Mouse (Mus musculus) CD4-positive helper T cell, adult 2 months (primary cell): ENCODE results near the gene Aldh16a1.

Source experiments
- DNase-seq: peaks from one replicate; pipeline ENCODE4 v3.0.0-alpha.2; 2012; ENCODE audit warnings: low read depth, missing footprints, low spot score

Aldh16a1 gene

GRCm38 (mm10) chr7:45154096-45154992 is at the start of gene Aldh16a1, which contains the start of gene Pih1d1:
TSS of gene Aldh16a1 (minus strand) at chr7:45154584.
TSS of gene Pih1d1 (plus strand) at chr7:45154303.
- DNase-seq = peak; percentile 97

DNA sequence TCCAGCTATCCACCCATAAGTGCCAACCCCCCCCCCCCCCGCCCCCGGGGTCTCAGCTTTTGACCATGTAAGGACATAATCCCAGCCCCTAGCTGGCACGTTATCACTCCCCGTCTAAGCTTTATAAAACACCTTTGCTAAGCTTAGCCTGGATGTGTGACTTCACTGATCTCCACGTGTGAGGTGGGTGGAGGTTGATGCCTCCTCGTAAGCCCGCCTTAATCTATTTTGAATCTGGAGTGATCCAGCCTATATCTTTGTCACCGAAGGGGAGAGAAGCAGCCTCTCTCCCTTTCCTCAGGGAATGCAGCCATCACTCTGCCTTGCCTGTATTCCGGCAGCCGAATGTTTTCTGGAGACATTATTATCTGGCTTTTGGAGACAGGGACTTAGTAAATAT is 48.3 kb upstream of the Aldh16a1 start:
- no peak for DNase-seq

DNA sequence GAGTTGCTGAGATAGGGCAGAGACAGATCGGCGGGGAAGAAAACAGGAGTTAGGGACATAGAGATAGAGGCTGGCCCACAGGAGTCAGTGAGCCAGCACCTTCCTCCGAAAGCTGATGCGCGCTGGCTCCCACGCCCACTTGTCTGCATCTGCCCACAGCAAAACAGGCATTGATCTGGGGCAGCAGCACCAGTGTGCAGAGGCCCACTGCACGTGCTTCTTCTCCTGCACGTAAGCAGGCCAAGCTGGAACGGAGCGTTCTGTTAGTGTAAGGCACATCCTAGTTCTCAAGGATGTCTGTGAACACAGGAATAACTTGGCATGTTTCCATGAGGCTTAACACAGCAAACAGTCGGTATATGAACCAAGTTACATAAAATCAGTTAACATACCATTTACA is 44.6 kb upstream of the Aldh16a1 start:
- no peak for DNase-seq

- DNase-seq = peak; percentile 45
Measured at GRCm38 (mm10) chr7:45198435-45198834, 44.1 kb upstream of the Aldh16a1 start.

GRCm38 (mm10) chr7:45196994-45197393 is 42.6 kb upstream of the Aldh16a1 start:
- DNase-seq = no peak

GRCm38 (mm10) chr7:45196176-45196535 is 41.8 kb upstream of the Aldh16a1 start:
- DNase-seq = no peak

DNA sequence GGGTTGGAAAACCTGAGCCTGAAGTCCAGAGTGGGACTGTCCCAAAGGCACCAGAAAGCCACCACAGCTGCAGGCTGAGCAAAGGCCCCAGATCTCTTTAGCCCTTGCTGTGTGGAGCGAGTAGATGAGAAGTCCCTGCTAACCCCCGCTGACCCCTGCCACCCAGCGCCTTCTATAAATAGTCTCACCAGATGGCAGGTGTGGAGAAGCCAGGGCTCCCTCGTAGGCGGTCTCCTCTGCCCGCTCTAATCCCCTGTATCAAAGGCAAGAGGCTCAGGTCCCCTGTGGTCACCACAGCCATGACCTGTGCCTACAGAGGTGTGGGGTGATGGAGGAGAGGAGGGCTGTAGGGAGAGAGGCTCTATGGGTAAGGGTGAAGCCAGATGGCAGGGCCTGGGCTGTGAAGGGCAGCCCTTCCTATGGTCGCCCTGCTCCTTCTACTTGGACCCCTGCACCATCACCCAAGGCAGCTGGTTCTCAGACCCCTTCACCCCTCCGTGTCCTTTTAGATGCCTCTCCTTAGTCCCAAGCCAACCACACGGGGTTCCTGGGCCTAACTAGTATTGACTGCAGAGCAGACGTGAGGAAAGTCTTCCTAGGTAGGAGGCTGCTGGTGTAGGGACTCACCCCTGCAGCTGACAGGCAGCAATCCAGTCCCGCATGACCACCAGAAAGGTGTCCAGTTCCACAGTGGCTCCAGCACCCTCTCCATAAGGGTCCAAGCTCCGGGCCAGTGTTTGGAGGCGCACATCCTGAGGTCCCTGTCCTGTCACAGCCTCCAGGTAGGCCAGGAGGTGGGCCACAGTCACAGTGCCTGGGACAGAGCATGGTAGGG is 41.2 kb upstream of the Aldh16a1 start:
- no peak for DNase-seq

DNA sequence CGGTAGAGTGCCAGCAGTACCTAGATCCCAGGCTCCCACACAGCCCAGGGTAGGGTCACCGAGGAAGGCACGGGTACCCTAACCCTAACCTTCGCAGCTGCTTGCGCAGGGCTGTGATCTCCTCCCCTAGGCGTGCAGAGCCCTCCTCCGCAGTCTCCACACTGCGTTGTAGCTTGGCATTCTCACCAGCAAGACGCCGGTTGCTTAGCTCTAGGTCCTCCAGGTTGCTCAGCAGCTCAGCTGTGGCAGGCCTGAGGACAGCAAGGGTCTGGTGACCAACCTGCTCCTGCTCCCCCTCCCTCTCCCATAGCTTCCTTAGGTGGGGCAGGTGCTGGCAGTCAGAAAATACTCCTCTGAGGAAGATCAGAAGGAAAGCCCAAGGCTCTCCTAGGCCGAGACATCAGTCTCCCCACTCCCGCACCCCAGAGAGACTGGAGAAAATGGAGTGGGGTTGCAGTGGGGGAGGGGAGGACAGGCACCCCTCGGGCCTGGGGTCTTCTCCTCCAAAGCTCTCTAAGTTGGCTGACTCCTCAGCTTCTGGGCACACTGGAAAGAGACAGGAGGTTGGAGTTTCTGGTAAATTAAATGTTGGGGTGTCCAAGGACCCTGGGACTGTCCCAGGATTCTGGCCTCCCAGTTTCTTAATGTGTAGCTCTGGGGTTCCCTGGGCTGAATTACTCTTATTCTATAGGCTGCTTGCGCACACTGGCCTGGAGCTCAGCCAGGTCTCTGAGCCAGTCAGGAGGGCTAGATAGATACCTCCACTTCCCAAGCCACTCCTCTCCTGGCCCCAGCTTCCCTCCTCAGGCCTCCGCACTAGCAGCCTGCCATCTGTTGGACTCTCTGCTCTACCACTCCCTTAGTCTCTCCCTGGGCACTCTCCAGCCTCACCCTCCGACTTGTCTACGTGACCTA is 39.7 kb upstream of the Aldh16a1 start:
- no peak for DNase-seq

DNA sequence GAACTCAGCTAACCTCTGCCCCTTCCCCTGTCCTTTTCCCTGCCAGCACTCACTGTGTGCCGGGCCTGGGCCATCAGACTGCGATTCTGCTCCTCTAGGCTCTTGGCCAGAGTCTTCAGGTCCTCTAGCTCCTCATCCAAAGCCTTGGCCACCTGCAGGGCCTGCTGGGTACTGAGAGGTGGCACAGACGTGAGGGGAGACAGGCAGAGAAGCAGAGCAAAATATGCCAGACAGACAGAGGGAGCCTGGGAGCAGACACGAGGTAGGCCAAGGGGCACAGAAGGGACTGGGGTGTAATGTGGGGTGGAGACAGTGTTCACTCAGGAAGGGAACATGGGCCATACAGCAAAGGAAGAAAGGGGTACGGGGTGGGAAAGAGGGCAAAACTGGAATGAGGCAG is 39.0 kb upstream of the Aldh16a1 start:
- no peak for DNase-seq

DNA sequence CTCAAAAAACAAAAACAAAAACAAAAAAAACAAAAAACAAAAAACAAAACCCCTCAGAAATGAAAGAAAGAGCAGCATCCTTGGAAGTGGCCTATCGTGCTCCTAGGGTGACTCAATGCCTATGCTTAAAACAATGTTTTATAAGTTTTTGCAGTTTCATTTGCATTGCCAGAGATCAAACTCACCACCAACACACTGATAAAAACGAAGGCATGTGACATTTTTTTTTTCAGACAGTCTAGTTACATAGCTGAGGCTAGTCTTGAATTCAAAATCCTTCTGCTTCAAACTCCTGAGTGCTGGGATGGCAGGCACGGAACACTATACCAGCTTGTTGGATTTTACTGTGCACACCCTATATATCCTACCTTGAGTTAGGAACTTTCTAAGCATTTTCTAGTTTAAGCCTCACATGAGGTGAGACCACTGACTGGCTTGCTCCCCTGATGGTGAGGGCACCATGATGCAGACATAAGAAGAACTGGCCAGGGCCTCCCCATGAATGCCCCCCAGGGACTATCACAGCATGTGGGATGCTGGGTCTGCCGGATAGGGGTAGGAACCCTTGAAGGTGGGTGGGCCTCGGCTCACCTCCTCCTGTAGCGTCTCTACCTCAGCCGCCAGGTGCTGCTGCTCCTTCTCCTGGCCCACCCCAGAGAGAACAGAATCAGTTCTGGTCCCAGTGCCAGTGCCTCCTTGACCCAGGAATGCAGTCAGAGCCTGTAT is 38.4 kb upstream of the Aldh16a1 start:
- DNase-seq = no peak

- DNase-seq = no peak
Measured at GRCm38 (mm10) chr7:45191803-45192363, 37.5 kb upstream of the Aldh16a1 start.

- DNase-seq = no peak
Measured at GRCm38 (mm10) chr7:45191161-45191560, 36.8 kb upstream of the Aldh16a1 start.

DNA sequence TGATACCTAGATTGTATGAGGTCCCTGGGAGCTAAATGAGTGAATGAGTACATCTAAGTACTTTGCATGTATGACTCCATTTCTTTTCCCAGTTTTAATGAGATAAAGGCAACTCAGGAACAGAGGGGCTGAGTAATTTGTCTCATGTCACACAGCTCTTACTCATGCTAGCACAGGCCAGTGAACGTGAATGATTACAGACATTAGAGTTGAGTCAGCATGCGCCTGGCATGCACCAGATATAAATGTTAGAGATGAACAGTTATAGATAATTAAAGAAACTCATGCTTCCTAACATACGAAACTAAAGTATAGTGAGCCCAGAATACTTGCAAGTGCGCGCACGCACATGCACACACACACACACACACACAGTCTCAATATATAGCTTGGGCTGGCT is 35.8 kb upstream of the Aldh16a1 start:
- DNase-seq = no peak

- no peak for DNase-seq
Measured at GRCm38 (mm10) chr7:45189600-45189999, 35.2 kb upstream of the Aldh16a1 start.

DNA sequence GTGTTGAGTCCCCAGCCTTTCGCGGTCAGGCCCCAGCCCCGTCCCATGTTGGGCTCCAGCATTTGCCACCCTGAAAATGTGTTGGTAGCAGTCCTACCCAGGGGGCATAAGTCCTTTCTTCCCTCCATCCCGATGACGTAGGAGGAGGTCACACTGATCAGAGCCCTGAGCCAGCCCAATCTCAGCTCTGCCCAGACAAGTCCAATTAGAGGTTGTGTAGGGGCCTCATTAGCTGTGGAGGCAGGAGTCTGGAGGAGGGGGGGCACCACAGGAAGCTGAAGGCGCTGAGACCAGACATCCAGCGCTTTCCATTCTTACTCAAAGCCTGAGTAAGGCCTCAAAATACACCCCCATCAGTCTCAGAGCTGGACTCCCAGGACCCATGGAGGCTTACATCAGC is 31.5 kb upstream of the Aldh16a1 start:
- no peak for DNase-seq

DNA sequence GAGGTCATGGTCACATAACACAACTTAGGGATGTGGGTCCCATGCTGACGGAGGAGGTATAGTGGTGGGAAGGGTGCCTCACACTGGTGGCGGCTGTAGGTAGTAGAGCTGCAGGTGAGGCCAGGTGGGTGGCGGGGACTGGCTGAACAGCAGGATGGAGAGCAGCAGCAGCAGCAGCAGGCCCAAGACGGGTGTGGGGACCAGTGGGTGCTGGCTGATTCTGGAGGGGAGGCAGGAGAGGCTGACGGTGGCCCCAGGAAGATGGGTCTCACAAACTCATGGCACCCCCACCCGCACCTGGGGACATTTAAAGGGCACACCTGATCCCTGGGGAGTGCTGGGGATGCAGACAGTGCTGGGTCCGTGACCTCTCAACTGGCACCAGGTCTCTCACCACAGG is 29.3 kb upstream of the Aldh16a1 start:
- DNase-seq = no peak

GRCm38 (mm10) chr7:45182606-45183005 is 28.2 kb upstream of the Aldh16a1 start:
- no peak for DNase-seq

DNA sequence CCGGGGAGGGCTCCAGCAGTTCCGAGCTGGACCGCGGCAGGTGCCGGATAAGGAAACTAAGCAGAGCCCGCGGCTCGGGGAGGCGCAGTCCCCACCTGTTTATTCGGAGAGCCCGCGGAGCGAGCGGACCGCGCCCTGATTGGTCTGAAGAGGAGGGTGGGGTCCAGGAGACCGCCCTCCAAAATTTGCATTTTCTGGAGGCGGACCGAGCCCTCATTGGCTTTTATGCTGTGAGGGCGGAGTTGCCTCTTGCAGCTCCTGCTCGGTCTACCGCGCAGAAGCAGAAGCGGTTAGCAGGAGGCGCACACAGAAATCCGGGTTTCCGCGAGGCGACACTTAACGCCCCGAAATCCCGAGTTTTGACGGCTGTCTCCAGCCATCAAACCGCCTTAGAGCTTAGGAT is 27.8 kb upstream of the Aldh16a1 start:
- DNase-seq = peak; percentile 90

- no peak for DNase-seq
Measured at GRCm38 (mm10) chr7:45181540-45181939, 27.2 kb upstream of the Aldh16a1 start.

DNA sequence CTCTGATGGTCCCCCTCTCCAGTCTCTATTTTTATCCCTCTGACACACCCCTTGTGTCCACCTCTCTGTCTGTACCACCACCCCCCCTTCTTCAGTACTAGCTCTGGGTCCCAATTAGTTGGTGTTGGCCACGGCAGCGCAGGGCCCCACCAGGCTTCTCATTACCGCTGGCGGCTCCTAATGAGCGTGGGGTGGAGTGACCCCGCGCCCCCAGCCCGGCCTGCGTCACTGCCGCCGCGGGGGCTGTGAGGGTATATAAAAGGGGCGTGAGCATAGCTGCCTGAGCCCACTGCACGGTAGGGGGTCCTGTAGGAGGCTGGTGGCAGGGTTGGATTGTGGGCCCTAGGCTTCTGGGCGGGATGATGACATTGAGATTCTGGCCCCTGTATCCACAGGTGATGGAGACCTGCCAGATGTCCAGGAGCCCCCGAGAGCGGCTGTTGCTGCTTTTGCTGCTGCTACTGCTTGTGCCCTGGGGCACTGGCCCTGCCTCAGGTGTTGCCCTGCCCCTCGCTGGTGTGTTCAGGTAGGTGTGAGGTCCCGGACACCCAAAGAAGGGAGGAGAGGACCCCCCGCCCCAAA is 26.6 kb upstream of the Aldh16a1 start, which contains the start of gene Pth2:
Gene Pth2 (plus strand): TSS at position 100 of the 582 bp plus-strand sequence.
- DNase-seq = no peak
